Mouse (Mus musculus) lung, postnatal 0 days (tissue): ENCODE results near the gene 2900026A02Rik.

ENCODE experiments used
- CTCF ChIP-seq: IDR thresholded peaks from 2 replicates; pipeline ENCODE4 v1.5.1; 2016; ENCODE audit warnings: antibody characterized with exemption, mild to moderate bottlenecking
- EP300 ChIP-seq: IDR thresholded peaks from 2 replicates; pipeline ENCODE4 v1.6.1; 2016; ENCODE audit warnings: antibody characterized with exemption, mild to moderate bottlenecking, control low read depth

DNA sequence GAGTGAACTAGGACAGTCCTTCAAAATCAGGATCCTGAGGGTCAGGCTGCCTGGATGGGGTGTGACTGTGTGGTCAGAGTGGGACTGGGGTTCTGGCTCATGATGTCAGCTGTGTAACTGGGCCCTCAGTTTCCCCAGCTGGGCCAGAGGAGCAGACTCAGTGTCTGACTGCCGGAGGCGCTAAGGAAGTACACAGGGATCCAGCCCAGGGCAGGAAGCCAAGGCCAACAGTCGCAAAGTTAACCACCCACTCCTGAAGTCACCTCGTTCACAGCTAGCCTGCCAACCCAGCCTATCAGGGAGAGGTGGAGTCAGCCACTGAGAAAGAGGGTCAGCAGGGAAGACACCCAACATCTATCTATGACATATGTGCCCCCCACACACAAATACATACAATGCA, 13.0 kb downstream of the 2900026A02Rik start:
- no peak for TF ChIP-seq CTCF
- no peak for TF ChIP-seq EP300
